Mouse (Mus musculus) CD4-positive naive resting alpha-beta T cell, adult 57 days (primary cell): ENCODE measurements around the gene Tspan3. TPM values are rescaled to one million over a fixed set of nuclear protein-coding genes. Genes with fewer than 3 reads are reported as not detected.

Experiments used
- total RNA-seq: library from RNA; stranded (reverse); gene quantifications from one replicate; pipeline ENCODE4 v1.2.4, GENCODE M21; 2023

Tspan3 gene
- total RNA-seq = 15.8 TPM

GRCm38 (mm10) chr9:56165377-56165776, at the start of gene Tspan3:
Tspan3 (minus strand) TSS chr9:56165477.

DNA sequence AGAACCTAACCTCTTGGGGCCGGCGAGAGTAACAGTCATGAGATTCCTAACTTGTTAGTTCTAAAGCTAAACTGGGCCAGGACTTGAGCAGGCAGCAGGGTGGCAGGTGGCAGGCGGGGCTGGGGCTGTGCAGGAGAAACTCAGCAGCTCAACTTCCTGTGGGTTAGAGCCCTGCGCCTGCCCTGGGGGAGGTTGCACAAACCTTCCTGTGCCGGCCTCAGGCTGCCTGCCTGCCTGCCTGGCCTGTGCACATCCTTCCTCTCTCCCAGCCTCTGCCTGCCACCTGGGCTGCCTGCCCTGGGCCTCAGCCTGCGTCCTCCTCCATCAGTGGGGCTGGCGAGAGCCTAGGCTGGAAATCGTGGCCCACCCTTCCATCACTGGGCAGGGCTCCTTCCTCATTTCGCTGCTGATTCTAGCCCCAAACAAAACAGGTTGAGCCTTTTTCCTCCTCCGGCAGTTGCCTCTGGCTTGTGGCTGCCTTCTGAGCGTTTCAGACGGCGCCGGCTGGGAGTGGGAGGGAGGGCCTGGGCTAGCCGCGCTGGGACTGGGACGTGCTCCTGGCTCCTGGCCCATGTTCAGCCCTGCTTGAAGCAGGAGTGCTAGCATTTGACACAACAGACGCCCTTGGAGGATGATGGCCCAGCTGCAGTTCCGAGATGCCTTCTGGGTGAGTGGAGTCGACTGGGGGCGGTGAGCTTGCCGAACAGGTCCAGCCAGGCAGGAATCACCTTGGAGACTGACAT, 75.3 kb downstream of the Tspan3 start, which contains the start of gene Pstpip1:
TSS of gene Pstpip1 (plus strand) at position 185 of the 743 bp plus-strand sequence.

Other genes starting within 250 kb of the Tspan3 start
- gene Scaper, start 227.4 kb downstream of the Tspan3 start, total RNA-seq = 34.3 TPM
- not detected for gene 4930563M21Rik, start 154.9 kb downstream of the Tspan3 start, total RNA-seq
- gene Rcn2, start 123.6 kb downstream of the Tspan3 start, total RNA-seq = 35.2 TPM
- gene Pstpip1, start 75.5 kb downstream of the Tspan3 start, total RNA-seq = 185 TPM